Mouse (Mus musculus) hindbrain, embryonic 12.5 days (tissue): Measurements from ENCODE around the gene Prkar1a. TPM values are rescaled to one million over a fixed set of nuclear protein-coding genes. Genes with fewer than 3 reads are reported as not detected.
A peak's percentile ranks its signal among the peaks of the same experiment; 100 is the strongest.
"Not testable (repeated sequence)": the region's sequence is repeated elsewhere in the genome, so short reads cannot be mapped to it uniquely, and the experiment has no call there.

Experiments
- ATAC-seq: fragments of 200-750 bp; cut with Nextera tagmentation; 2 replicates; pipeline ENCODE4 v1.8.0; 2017; ENCODE audit warnings: moderate TSS enrichment; ENCODE audit not compliant: low FRiP score
- H3K27ac ChIP-seq: fragments of 300-500 bp; sonication (generic); 2 replicates; pipeline ENCODE4 v1.5.1; 2016; ENCODE audit warnings: mild to moderate bottlenecking
- H3K27me3 ChIP-seq: fragments of 300-500 bp; sonication (generic); 2 replicates; pipeline ENCODE4 v1.6.1; 2016; ENCODE audit warnings: mild to moderate bottlenecking
- H3K36me3 ChIP-seq: fragments of 300-500 bp; sonication (generic); 2 replicates; pipeline ENCODE4 v1.6.1; 2016; ENCODE audit warnings: mild to moderate bottlenecking
- H3K4me1 ChIP-seq: fragments of 300-500 bp; sonication (generic); 2 replicates; pipeline ENCODE4 v1.6.1; 2016
- H3K4me2 ChIP-seq: fragments of 300-500 bp; sonication (generic); replicated peaks from 2 replicates; pipeline ENCODE4 v1.6.1; 2016; ENCODE audit warnings: mild to moderate bottlenecking
- H3K4me3 ChIP-seq: fragments of 300-500 bp; sonication (generic); 2 replicates; pipeline ENCODE4 v1.5.1; 2016; ENCODE audit warnings: mild to moderate bottlenecking
- H3K9ac ChIP-seq: fragments of 300-500 bp; sonication (generic); 2 replicates; pipeline ENCODE4 v1.6.1; 2016; ENCODE audit warnings: mild to moderate bottlenecking, moderate library complexity
- H3K9me3 ChIP-seq: fragments of 300-500 bp; sonication (generic); replicated peaks from 2 replicates; pipeline ENCODE4 v1.6.1; 2016; ENCODE audit warnings: mild to moderate bottlenecking
- WGBS: fragments of 180-500 bp; shearing (Covaris S2); methylation state at CpG from one replicate; pipeline ENCODE4 v1.1.7; 2016; 5-methylcytosine and 5-hydroxymethylcytosine counted together
- polyA plus RNA-seq: library from polyadenylated mRNA; unstranded; fragments of >200 nt; fragmentation: Nextera tagmentation; extraction: Ambion mirVana; gene quantifications from 2 replicates; pipeline ENCODE4 v1.2.1, GENCODE M21; 2016

The Prkar1a gene
- polyA plus RNA-seq, 1 experiment from 2014 or later = 450 TPM

DNA sequence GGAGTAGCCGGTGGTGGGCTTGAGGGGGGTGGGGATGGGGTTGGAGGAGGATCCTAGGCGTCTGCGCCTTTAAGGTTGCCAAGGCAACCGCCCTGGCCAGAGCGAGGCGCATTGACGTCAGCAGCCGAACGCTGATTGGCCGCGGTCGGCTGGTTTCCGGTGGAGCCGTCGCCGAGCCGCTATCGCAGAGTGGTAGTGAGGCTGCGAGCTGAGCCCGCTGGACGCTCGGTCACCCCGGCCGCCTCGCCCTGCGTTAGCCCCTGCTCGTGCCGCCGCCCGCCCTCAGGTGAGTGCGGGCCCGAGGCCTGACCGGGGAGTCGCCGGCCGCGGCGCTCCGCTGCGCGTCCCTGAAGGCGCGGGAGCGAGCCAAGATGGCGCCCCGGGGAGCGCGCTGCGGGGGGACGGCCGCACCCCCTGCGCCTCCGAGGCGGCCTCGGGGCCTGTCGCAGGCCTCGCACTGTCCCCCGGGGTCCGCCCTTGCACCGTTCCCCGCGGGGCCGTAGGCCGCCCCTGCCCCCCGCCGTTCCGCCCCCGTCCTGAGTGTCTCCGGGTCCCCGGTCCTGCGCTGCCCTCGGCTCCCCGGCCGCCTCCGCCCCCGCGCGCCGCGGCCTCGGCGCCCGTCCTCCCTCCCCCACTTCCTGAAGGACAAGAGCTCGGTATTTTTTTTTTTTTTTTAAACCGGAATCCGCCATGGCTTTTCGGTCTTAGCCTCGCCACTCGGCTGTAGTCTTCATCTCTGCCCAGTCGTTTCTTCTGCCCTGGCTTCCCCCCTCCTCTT, 1.8 kb downstream of the Prkar1a start:
- H3K27me3 ChIP-seq = no peaks in the 10 kb centered on the region
- peak overlapping the region; percentile 89 for H3K4me2 ChIP-seq
- H3K27ac ChIP-seq = peak overlapping the region; percentile 98
- H3K9me3 ChIP-seq = no peaks in the 10 kb centered on the region
- peak overlapping the region; percentile 99 for H3K9ac ChIP-seq
- peaks cover 41% of the 10 kb centered on the region for H3K4me1 ChIP-seq
- peak overlapping the region; percentile 99 for H3K4me3 ChIP-seq
- peaks cover 21% of the 10 kb centered on the region for H3K36me3 ChIP-seq
- peak; percentile 97 for ATAC-seq
- WGBS = under 1% methylated on average over 83 of the region's 90 CpGs

DNA sequence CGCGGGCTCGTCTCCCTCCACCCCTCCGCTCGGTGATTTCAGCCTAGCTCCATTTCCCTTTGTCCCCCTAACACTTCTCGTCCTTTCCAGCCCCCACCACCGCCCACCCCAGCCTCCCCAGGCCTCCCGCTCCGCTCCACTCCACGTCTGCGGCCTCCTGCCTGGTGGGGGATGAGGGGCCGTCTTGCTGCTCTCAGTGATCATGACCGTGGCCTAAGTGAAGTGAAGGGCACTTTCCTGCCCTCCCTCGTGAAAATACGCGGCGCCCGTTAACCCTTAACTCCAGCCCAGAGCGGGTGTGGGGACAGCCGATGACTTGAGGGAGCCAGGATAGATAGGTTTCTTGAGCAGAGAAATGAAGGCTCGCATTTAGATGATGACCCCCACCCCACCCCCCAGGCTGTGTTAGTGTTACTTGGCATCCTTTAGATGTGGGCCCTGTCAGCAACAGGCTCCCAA, 2.4 kb downstream of the Prkar1a start:
- no peak for ATAC-seq
- H3K27ac ChIP-seq = peak overlapping the region; percentile 98
- H3K27me3 ChIP-seq = no peaks in the 10 kb centered on the region
- under 1% methylated on average over 21 of the region's 21 CpGs for WGBS
- H3K4me2 ChIP-seq = peak overlapping the region; percentile 89
- peak overlapping the region; percentile 99 for H3K9ac ChIP-seq
- H3K36me3 ChIP-seq = peaks cover 28% of the 10 kb centered on the region
- no peaks in the 10 kb centered on the region for H3K9me3 ChIP-seq
- peak overlapping the region; percentile 99 for H3K4me3 ChIP-seq
- H3K4me1 ChIP-seq = peaks cover 41% of the 10 kb centered on the region

DNA sequence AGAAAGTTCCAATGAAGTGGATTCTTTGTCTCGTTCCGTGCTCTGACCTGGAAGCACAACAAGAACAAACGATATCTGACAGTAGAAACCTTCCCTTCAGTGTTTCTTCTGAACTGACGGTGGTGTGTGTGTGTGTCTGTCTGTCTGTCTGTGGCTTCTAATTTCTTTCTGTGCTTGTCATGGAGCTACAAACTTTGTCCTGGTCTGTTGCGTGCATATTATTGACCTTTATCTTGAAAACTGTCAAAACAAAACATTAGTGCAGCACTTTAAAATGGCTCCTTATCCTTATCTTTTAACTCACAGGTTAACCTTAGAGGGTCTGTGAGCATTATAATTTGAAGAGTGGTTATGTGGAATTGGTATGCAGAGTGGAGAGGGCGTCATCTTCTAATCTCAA, 3.3 kb downstream of the Prkar1a start:
- H3K4me2 ChIP-seq = peak overlapping the region; percentile 89
- no peaks in the 10 kb centered on the region for H3K27me3 ChIP-seq
- H3K4me1 ChIP-seq = peaks cover 41% of the 10 kb centered on the region
- ATAC-seq = no peak
- no peaks in the 10 kb centered on the region for H3K9me3 ChIP-seq
- 61% methylated on average over 6 of the region's 6 CpGs for WGBS
- H3K4me3 ChIP-seq = peak overlapping the region; percentile 99
- peaks cover 31% of the 10 kb centered on the region for H3K36me3 ChIP-seq
- H3K27ac ChIP-seq = no peak overlapping the region
- peak overlapping the region; percentile 99 for H3K9ac ChIP-seq

DNA sequence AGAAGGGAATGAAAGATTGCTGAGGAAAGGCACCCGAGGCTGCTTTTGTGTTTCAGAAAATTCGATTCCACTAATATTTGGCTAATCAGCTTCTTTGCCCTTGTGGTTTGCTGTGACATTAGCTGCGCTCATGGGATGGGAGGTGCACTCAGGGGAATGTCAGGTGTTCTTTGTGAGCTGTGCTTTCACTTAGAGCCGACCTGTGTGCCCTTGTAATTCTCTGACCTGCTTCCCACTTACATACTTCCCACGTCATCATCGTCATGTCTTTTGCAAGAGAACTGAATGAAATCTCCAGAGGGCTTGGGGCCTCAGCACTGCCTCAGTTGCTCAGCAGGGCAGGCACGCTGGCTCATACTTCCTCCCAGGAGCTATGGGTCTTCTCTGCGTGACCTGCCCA, 4.0 kb downstream of the Prkar1a start:
- H3K4me1 ChIP-seq = peaks cover 41% of the 10 kb centered on the region
- no peak overlapping the region for H3K27ac ChIP-seq
- no peaks in the 10 kb centered on the region for H3K27me3 ChIP-seq
- H3K4me2 ChIP-seq = peak overlapping the region; percentile 89
- H3K9me3 ChIP-seq = no peaks in the 10 kb centered on the region
- ATAC-seq = no peak
- H3K4me3 ChIP-seq = no peak overlapping the region
- H3K9ac ChIP-seq = no peak overlapping the region
- WGBS = 69% methylated on average over 8 of the region's 8 CpGs
- peaks cover 31% of the 10 kb centered on the region for H3K36me3 ChIP-seq

DNA sequence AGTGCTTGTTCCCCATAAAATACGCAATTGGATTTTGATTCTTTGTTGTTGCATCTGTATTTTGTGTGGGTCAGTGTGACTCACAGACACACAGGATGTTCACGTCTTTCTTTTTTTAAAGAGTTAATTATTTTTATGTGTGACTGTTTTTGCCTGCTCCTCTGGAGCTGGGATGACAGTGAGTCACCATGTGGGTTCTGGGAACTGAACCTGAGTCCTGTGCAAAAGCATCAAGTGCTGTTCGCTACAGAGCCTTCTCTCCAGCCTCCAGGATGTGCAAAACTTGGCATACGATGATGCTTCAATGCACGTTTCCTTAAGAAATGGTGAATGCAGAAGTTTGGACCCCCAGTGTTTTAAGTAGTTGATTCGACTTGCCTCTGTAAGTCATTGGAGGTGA, 5.4 kb downstream of the Prkar1a start:
- Histone ChIP-seq H3K4me3 (no peak overlapping the region), H3K4me1 (peaks cover 29% of the 10 kb centered on the region), H3K9ac (no peak overlapping the region), H3K36me3 (peaks cover 35% of the 10 kb centered on the region), H3K27ac (no peak overlapping the region), H3K27me3 (no peaks in the 10 kb centered on the region), H3K4me2 (no peak overlapping the region), H3K9me3 (no peaks in the 10 kb centered on the region)
- ATAC-seq = no peak
- WGBS = 90% methylated on average over 6 of the region's 6 CpGs

DNA sequence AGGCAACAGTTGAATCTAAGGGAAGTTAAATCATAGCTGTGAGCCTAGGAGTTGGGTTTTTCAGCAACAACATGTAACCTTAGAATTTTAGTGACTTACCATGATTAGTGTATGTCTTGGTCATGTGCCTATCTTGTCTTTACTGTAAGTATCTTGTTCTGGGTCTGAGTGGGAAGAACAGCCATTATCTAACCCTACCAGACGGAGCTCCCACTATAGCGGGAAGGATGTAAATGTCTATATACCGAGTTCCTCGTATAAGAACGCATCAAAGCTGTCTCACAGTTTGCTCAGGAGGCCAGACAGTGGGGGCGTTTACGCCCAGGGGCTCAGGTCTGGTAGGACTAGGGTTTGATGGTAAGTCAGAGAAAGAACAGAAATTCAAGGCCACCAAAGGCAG, 7.0 kb downstream of the Prkar1a start:
- Histone ChIP-seq H3K36me3 (peaks cover 52% of the 10 kb centered on the region), H3K27me3 (no peaks in the 10 kb centered on the region), H3K4me2 (no peak overlapping the region), H3K9me3 (no peaks in the 10 kb centered on the region), H3K27ac (no peak overlapping the region), H3K4me3 (no peak overlapping the region), H3K9ac (no peak overlapping the region), H3K4me1 (peaks cover 27% of the 10 kb centered on the region)
- no peak for ATAC-seq
- 94% methylated on average over 7 of the region's 7 CpGs for WGBS

DNA sequence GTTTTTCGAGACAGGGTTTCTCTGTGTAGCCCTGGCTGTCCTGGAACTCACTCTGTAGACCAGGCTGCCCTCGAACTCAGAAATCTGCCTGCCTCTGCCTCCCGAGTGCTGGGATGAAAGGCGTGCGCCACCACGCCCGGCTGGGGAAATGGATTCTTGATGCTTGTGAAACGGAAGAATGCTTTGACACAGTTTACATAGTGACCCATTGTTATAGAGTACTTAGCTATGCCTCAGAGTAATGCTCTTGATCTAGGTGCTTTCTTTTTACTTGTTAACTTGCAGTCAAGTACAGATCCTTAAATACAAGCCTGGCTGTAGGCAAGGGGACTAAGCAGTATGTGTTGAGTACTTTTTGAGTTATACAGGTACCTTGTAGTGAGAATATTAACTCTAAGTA, 11.3 kb downstream of the Prkar1a start:
- 90% methylated on average over 8 of the region's 8 CpGs for WGBS
- H3K9me3 ChIP-seq, ATAC-seq, H3K27ac ChIP-seq, H3K27me3 ChIP-seq, H3K4me3 ChIP-seq, H3K4me1 ChIP-seq, H3K9ac ChIP-seq, H3K4me2 ChIP-seq: not testable (repeated sequence)
- peaks cover 71% of the 10 kb centered on the region for H3K36me3 ChIP-seq

DNA sequence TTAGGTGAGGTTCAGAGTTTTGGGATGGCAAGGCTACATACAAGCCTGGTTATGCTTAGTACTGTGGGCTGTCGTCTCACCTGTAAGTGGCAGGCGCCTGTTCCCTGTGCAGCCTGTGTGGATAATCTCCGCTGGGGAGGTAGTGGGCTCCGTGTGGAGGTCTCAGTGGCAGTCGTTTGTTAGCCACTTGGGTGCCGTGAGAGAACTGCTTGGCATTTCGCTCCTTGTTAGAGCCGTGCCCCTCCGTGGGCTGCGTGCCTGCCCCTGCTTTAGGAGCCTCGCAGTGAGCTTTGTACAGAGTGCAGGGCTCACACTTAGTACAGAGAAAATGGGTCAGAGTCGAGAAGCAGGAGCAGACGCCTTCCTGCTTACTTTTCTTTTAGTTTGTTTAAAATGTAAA, 15.1 kb downstream of the Prkar1a start:
- Histone ChIP-seq H3K4me1 (no peaks in the 10 kb centered on the region), H3K4me2 (no peak overlapping the region), H3K9ac (no peak overlapping the region), H3K4me3 (no peak overlapping the region), H3K27ac (no peak overlapping the region), H3K9me3 (no peaks in the 10 kb centered on the region), H3K36me3 (peaks cover 88% of the 10 kb centered on the region), H3K27me3 (no peaks in the 10 kb centered on the region)
- ATAC-seq = no peak
- 91% methylated on average over 13 of the region's 13 CpGs for WGBS

DNA sequence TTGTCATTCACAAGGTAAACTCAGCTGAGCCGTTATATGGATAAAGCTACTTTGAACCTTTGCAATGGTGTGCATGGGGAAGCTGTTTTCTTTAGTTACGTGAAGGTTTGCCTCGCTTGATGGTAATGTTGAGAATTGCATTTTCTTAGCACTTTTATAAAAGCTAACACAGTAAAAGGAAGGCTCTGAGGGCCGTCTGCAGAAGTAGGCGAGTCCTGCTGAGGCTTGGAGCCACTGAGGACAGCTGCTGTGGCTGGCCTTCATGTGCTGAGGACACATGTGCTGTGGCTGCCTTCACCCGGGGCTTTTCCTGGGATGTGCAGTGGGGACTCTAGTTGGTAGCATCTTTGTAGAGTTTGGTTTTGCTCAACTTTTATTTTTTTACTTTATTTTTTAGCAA, 16.2 kb downstream of the Prkar1a start:
- no peak overlapping the region for H3K9ac ChIP-seq
- no peak overlapping the region for H3K4me2 ChIP-seq
- H3K36me3 ChIP-seq = peaks cover 80% of the 10 kb centered on the region
- H3K9me3 ChIP-seq = no peaks in the 10 kb centered on the region
- no peaks in the 10 kb centered on the region for H3K27me3 ChIP-seq
- H3K4me3 ChIP-seq = no peak overlapping the region
- H3K4me1 ChIP-seq = no peaks in the 10 kb centered on the region
- ATAC-seq = no peak
- 84% methylated on average over 6 of the region's 6 CpGs for WGBS
- H3K27ac ChIP-seq = no peak overlapping the region

DNA sequence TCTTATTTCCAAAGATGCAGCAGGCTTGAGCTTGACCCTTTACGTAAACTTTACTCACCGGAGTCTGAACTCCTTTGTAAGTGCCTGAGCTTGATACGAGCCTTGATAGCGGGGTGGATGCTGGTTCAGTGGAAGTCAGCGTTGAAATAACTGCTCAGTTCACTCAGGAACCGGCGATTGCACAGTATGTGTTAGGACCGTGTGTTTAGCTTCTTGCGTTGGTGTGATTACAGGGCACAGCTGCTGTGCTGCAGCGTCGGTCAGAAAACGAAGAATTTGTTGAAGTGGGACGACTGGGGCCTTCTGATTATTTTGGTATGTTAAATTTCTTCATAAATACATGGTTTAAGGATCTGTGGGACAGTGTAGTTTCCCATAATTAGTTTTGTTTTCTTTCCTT, 17.2 kb downstream of the Prkar1a start:
- Histone ChIP-seq H3K9ac (no peak overlapping the region), H3K4me2 (no peak overlapping the region), H3K9me3 (no peaks in the 10 kb centered on the region), H3K4me1 (no peaks in the 10 kb centered on the region), H3K27ac (no peak overlapping the region), H3K27me3 (no peaks in the 10 kb centered on the region), H3K36me3 (peaks cover 76% of the 10 kb centered on the region), H3K4me3 (no peak overlapping the region)
- WGBS = 95% methylated on average over 13 of the region's 13 CpGs
- no peak for ATAC-seq

DNA sequence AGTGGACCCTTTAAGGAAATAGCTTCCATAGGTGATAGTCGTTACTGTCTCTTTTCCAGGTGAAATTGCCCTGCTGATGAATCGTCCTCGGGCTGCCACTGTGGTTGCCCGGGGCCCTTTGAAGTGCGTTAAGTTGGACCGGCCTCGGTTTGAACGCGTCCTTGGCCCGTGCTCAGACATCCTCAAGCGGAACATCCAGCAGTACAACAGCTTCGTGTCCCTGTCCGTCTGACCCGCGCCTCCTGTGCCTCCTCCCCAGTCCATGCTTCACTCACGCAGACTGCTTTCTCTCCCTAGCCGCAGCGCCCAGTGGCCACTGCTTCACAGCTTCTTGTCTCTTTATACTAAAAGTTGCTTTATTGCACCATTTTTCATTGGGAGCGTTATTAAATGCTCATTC, 18.2 kb downstream of the Prkar1a start:
- ATAC-seq = no peak
- no peaks in the 10 kb centered on the region for H3K9me3 ChIP-seq
- H3K4me3 ChIP-seq = no peak overlapping the region
- no peaks in the 10 kb centered on the region for H3K4me1 ChIP-seq
- H3K9ac ChIP-seq = no peak overlapping the region
- H3K36me3 ChIP-seq = peaks cover 78% of the 10 kb centered on the region
- WGBS = 95% methylated on average over 19 of the region's 19 CpGs
- no peak overlapping the region for H3K27ac ChIP-seq
- H3K4me2 ChIP-seq = no peak overlapping the region
- H3K27me3 ChIP-seq = no peaks in the 10 kb centered on the region

DNA sequence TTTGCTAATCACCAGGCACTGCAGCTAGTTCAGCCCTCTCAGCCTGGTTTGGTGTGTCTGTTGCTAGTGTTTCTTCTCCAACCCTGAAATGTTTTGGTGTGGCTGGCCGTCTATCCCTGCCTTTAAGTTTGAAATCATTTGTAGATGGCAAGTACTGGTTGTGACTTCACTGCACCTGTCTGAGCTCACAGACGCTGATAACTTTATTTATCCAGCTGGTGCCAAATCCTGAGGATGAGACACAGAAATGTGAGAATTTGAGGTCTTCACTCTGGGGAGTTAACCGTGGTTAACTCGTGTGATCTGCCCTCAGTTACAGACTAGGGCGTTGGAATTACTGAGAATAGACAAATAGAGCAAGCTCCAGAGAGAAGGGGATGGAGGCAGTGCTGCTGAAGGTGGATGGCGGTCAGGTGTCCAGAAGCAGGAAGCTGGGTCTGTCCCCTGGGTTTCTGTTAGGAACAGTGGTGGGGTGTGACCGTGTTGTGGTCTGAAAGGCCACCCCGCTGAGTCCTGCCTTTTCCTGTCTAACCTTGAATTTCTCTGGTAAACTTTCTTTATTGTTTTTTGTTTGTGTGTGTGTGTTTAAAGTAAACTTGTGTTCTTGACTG, 19.0 kb downstream of the Prkar1a start:
- no peak overlapping the region for H3K4me3 ChIP-seq
- peaks cover 71% of the 10 kb centered on the region for H3K36me3 ChIP-seq
- no peak overlapping the region for H3K4me2 ChIP-seq
- H3K27ac ChIP-seq = no peak overlapping the region
- H3K4me1 ChIP-seq = no peaks in the 10 kb centered on the region
- 82% methylated on average over 8 of the region's 8 CpGs for WGBS
- no peak overlapping the region for H3K9ac ChIP-seq
- no peaks in the 10 kb centered on the region for H3K9me3 ChIP-seq
- H3K27me3 ChIP-seq = no peaks in the 10 kb centered on the region
- no peak for ATAC-seq
